Mouse (Mus musculus) thymus, postnatal 25 days (tissue): ENCODE results near the gene Cth.
"Not testable (repeated sequence)": the region's sequence is repeated elsewhere in the genome, so short reads cannot be mapped to it uniquely, and the experiment has no call there.

Experiments used
- DNase-seq: peaks from one replicate; pipeline ENCODE4 v3.0.0; 2022

The Cth gene

GRCm38 (mm10) chr3:157924692-157925328 is at the start of gene Cth:
Cth (minus strand) TSS chr3:157925077.
- DNase-seq = peak; percentile 66

- DNase-seq = no peak
Measured at GRCm38 (mm10) chr3:157973236-157973635, 48.4 kb upstream of the Cth start.

- DNase-seq = no peak
Measured at GRCm38 (mm10) chr3:157971151-157971550, 46.3 kb upstream of the Cth start.

GRCm38 (mm10) chr3:157957320-157957719 is 32.4 kb upstream of the Cth start:
- no peak for DNase-seq

GRCm38 (mm10) chr3:157956201-157956600 is 31.3 kb upstream of the Cth start:
- no peak for DNase-seq

GRCm38 (mm10) chr3:157955466-157955865 is 30.6 kb upstream of the Cth start:
- no peak for DNase-seq

- DNase-seq = no peak
Measured at GRCm38 (mm10) chr3:157952716-157953115, 27.8 kb upstream of the Cth start.

GRCm38 (mm10) chr3:157947383-157948280 is 22.8 kb upstream of the Cth start:
- no peak for DNase-seq

- peak; percentile 91 for DNase-seq
Measured at GRCm38 (mm10) chr3:157946843-157947358, 22.0 kb upstream of the Cth start, which contains the start of gene Ankrd13c. Ankrd13c (plus strand) TSS chr3:157947239.

- DNase-seq = no peak
Measured at GRCm38 (mm10) chr3:157938585-157938984, 13.7 kb upstream of the Cth start.

- DNase-seq = no peak
Measured at GRCm38 (mm10) chr3:157934301-157934823, 9.5 kb upstream of the Cth start.

GRCm38 (mm10) chr3:157933223-157933622 is 8.3 kb upstream of the Cth start:
- DNase-seq = not testable (repeated sequence)

- no peak for DNase-seq
Measured at GRCm38 (mm10) chr3:157932074-157932473, 7.2 kb upstream of the Cth start.

- DNase-seq = peak; percentile 6
Measured at GRCm38 (mm10) chr3:157931592-157931991, 6.7 kb upstream of the Cth start.

GRCm38 (mm10) chr3:157929417-157929816 is 4.5 kb upstream of the Cth start:
- DNase-seq = no peak

- no peak for DNase-seq
Measured at GRCm38 (mm10) chr3:157928731-157929130, 3.9 kb upstream of the Cth start.

- DNase-seq = no peak
Measured at GRCm38 (mm10) chr3:157926761-157927160, 1.9 kb upstream of the Cth start.

GRCm38 (mm10) chr3:157925706-157926510 is 1.0 kb upstream of the Cth start:
- DNase-seq = no peak

- DNase-seq = no peak
Measured at GRCm38 (mm10) chr3:157923268-157923835, 1.5 kb downstream of the Cth start.

GRCm38 (mm10) chr3:157921376-157921775 is 3.5 kb downstream of the Cth start:
- DNase-seq = no peak

GRCm38 (mm10) chr3:157916336-157916735 is 8.5 kb downstream of the Cth start:
- no peak for DNase-seq

GRCm38 (mm10) chr3:157912155-157912554 is 12.7 kb downstream of the Cth start:
- DNase-seq = no peak
